Mouse (Mus musculus) gastrocnemius, postnatal 36 days (tissue): ENCODE data around the gene Nsrp1. TPM values are rescaled to one million over a fixed set of nuclear protein-coding genes. Genes with fewer than 3 reads are reported as not detected.
"Not testable (repeated sequence)": the region's sequence is repeated elsewhere in the genome, so short reads cannot be mapped to it uniquely, and the experiment has no call there.

Source experiments
- DNase-seq, 2 experiments: peaks; one replicate each; pipeline ENCODE4 v3.0.0; 2022
- intact Hi-C: fragments of 180-260 bp; cut with DNase I; formaldehyde crosslinking; loops from one replicate; pipeline ENCODE4 v1.15.1; 2025
- long read RNA-seq, 2 experiments: library from polyadenylated mRNA; stranded (forward); transcript quantifications; one replicate each; pipeline ENCODE4 v2.0.0; 2021
- total RNA-seq, 2 experiments: library from RNA; stranded (reverse); gene quantifications; 2 replicates each; pipeline ENCODE4 v1.2.3; 2021

The Nsrp1 gene
- 10 to 100 TPM; 10.5 to 13.5 TPM for total RNA-seq
- long read RNA-seq, experiment 1, transcript Nsrp1-201 (7 exons, 3,114 nt) = major isoform, 12 of 17 reads
- long read RNA-seq, experiment 1, partial matches to known transcripts = 0 of 17 reads
- long read RNA-seq, experiment 1, other reads (novel, unspliced or antisense) = 5 of 17 reads
- long read RNA-seq, experiment 2, transcript Nsrp1-201 (7 exons, 3,114 nt) = major isoform, 21 of 28 reads
- long read RNA-seq, experiment 2, partial matches to known transcripts = 7 of 28 reads
- long read RNA-seq, experiment 2, other reads (novel, unspliced or antisense) = 0 of 28 reads

GRCm38 (mm10) chr11:77078273-77079134 lies at the start of gene Nsrp1:
Gene Nsrp1, minus strand, starts transcription at chr11:77078435.
- peak; percentile 83 to 84 for DNase-seq

GRCm38 (mm10) chr11:77111141-77111540 lies 32.9 kb upstream of the Nsrp1 start:
- DNase-seq = no peak
- intact Hi-C loops = no loop called here

More at GRCm38 (mm10) chr11:77078273-77079134, at the start of gene Nsrp1:
- intact Hi-C loops = no loop called here

GRCm38 (mm10) chr11:77108442-77108841 lies 30.2 kb upstream of the Nsrp1 start:
- no peak for DNase-seq
- intact Hi-C loops = loop anchor here (10.0 kb wide), 1 partner anchor 516 kb away; no protein-coding TSS in a partner anchor

- intact Hi-C loops = loop anchor here (10.0 kb wide), 1 partner anchor 517 kb away; no protein-coding TSS in a partner anchor
- DNase-seq = not testable (repeated sequence)
These were observed 29.6 kb upstream of the Nsrp1 start for GRCm38 (mm10) chr11:77107872-77108271.

GRCm38 (mm10) chr11:77106961-77107360 lies 28.7 kb upstream of the Nsrp1 start:
- intact Hi-C loops = loop anchor here (10.0 kb wide), 1 partner anchor 518 kb away; no protein-coding TSS in a partner anchor
- no peak for DNase-seq

GRCm38 (mm10) chr11:77100137-77100937 lies 22.1 kb upstream of the Nsrp1 start:
- DNase-seq = peak; percentile 63 to 70
- intact Hi-C loops = loop anchor here (1.0 to 10.0 kb wide), 2 partner anchors 208 to 524 kb away; no protein-coding TSS in a partner anchor

GRCm38 (mm10) chr11:77098332-77098972 lies 20.2 kb upstream of the Nsrp1 start:
- intact Hi-C loops = loop anchor here (5.0 kb wide), 1 partner anchor 369 kb away; no protein-coding TSS in a partner anchor
- DNase-seq = no peak

GRCm38 (mm10) chr11:77096991-77097390 lies 18.8 kb upstream of the Nsrp1 start:
- intact Hi-C loops = loop anchor here (5.0 kb wide), 1 partner anchor 370 kb away; no protein-coding TSS in a partner anchor
- no peak for DNase-seq

- DNase-seq = no peak
- intact Hi-C loops = loop anchor here (5.0 kb wide), 1 partner anchor 371 kb away; no protein-coding TSS in a partner anchor
These were observed 18.3 kb upstream of the Nsrp1 start for GRCm38 (mm10) chr11:77096581-77096980.

- intact Hi-C loops = loop anchor here (5.0 kb wide), 1 partner anchor 372 kb away; no protein-coding TSS in a partner anchor
- DNase-seq = no peak
These were observed 17.0 kb upstream of the Nsrp1 start for GRCm38 (mm10) chr11:77095206-77095605.

- intact Hi-C loops = no loop called here
- DNase-seq = no peak
These were observed 15.9 kb upstream of the Nsrp1 start for GRCm38 (mm10) chr11:77094136-77094535.

GRCm38 (mm10) chr11:77093208-77093607 lies 15.0 kb upstream of the Nsrp1 start:
- intact Hi-C loops = loop anchor here (2.0 kb wide), 1 partner anchor 96 kb away; no protein-coding TSS in a partner anchor
- no peak for DNase-seq

- DNase-seq = no peak
- intact Hi-C loops = no loop called here
These were observed 10.9 kb upstream of the Nsrp1 start for GRCm38 (mm10) chr11:77089162-77089561.

GRCm38 (mm10) chr11:77087004-77087403 lies 8.8 kb upstream of the Nsrp1 start:
- intact Hi-C loops = no loop called here

GRCm38 (mm10) chr11:77084001-77084682 lies 5.9 kb upstream of the Nsrp1 start:
- intact Hi-C loops = no loop called here
- no peak for DNase-seq

More at GRCm38 (mm10) chr11:77087004-77087403, 8.8 kb upstream of the Nsrp1 start:
- no peak for DNase-seq

- intact Hi-C loops = no loop called here
- no peak for DNase-seq
These were observed 1.1 kb upstream of the Nsrp1 start for GRCm38 (mm10) chr11:77079361-77079760.

GRCm38 (mm10) chr11:77077792-77078191 lies 443 bp downstream of the Nsrp1 start:
- intact Hi-C loops = no loop called here
- peak in 1 of 2 experiments; percentile 16 for DNase-seq

GRCm38 (mm10) chr11:77077331-77077730 lies 904 bp downstream of the Nsrp1 start:
- intact Hi-C loops, DNase-seq: not testable (repeated sequence)

- DNase-seq = no peak
- intact Hi-C loops = no loop called here
These were observed 7.5 kb downstream of the Nsrp1 start for GRCm38 (mm10) chr11:77070721-77071120.
